9 mouse cellular contexts compared by ENCODE assay signal in genomic region chr9:31282536-31282935, GRCm38 (mm10). TPM values are rescaled to one million over a fixed set of nuclear protein-coding genes. Genes with fewer than 3 reads are reported as not detected.
DNase-seq lines count a peak whose midpoint lies in the region; ATAC-seq and TF ChIP-seq lines count a peak whose summit lies in the region.
"Had no signal": no experiment of that assay in that cellular context is flagged by ENCODE, and none has a peak within 500 bp of the region (broad histone marks: within the 10 kb centered on the region; RNA-seq: fewer than 3 reads in every experiment).

No protein-coding gene starts in this region.

- H3K4me2 ChIP-seq in heart, embryonic 11.5 days: peak overlapping the region; percentile 64
- peak overlapping the region; percentile 74 for H3K4me2 ChIP-seq in hindbrain, embryonic 16.5 days (ENCODE audit: low read length)
- H3K4me2 ChIP-seq in myocyte (ENCODE audit: low read depth): peak overlapping the region; percentile 79

- no peak overlapping the region for H3K4me3 ChIP-seq in heart, embryonic 11.5 days (ENCODE audit: low read depth, low read length)
- H3K4me3 ChIP-seq in hindbrain, embryonic 16.5 days (ENCODE audit: low read length): no peak overlapping the region
- H3K4me3 ChIP-seq in myocyte: peak overlapping the region; percentile 52

- peaks cover 20% of the 10 kb centered on the region for H3K79me2 ChIP-seq in myocyte (ENCODE audit: control insufficient read depth, insufficient read depth)

- DNase-seq in heart, postnatal 14 days: no peak
- peak; percentile 43 for DNase-seq in embryo, embryonic 11 days
- DNase-seq in spleen, postnatal 14 days (ENCODE audit: low spot score in 2 of 2): no peak
- DNase-seq in right cerebral cortex, postnatal 10 days (ENCODE audit: low spot score in 2 of 2): no peak
- no peak for DNase-seq in layer of hippocampus, postnatal 10 days (ENCODE audit: low spot score in 2 of 2)

- 55% methylated on average over 4 of the region's 4 CpGs for WGBS in heart, embryonic 11.5 days (ENCODE audit: insufficient replicate concordance)
- 17% methylated on average over 4 of the region's 4 CpGs for WGBS in hindbrain, embryonic 16.5 days

- peaks cover 3% of the 10 kb centered on the region; the same call in 1 of the 2 replicates for H3K4me1 ChIP-seq in heart, embryonic 11.5 days (ENCODE audit: control insufficient read depth, insufficient read depth, low read length)
- peaks cover 18% of the 10 kb centered on the region for H3K4me1 ChIP-seq in hindbrain, embryonic 16.5 days (ENCODE audit: control insufficient read depth, insufficient read depth, low read depth, low read length)

- H3K9ac ChIP-seq in heart, embryonic 11.5 days (ENCODE audit: low read depth, low read length): 0 out of 2 replicates have a peak overlapping the region, but pooled peaks have one; percentile 10
- H3K9ac ChIP-seq in hindbrain, embryonic 16.5 days (ENCODE audit: low read depth, low read length): no peak overlapping the region; the same call in 1 of the 2 replicates

- no peak overlapping the region for H3ac ChIP-seq in myocyte (ENCODE audit: control insufficient read depth, insufficient read length)

- TF ChIP-seq POLR2A in myocyte (IDR thresholded peaks at IDR 0.05; ENCODE audit: insufficient read length, low read depth): no peak

- no peaks in the 10 kb centered on the region for H3K27me3 ChIP-seq in heart, embryonic 11.5 days (ENCODE audit: control insufficient read depth, insufficient read depth, low read length)
- H3K27me3 ChIP-seq in hindbrain, embryonic 16.5 days (replicated peaks; ENCODE audit: control insufficient read depth, insufficient read depth, low read length): no peaks in the 10 kb centered on the region
- H3K27me3 ChIP-seq in myocyte (ENCODE audit: control insufficient read depth, insufficient read depth, insufficient read length): no peaks in the 10 kb centered on the region

- H3K36me3 ChIP-seq in heart, embryonic 11.5 days (ENCODE audit: control insufficient read depth, insufficient read depth, low read length): peaks cover 3% of the 10 kb centered on the region; the same call in 1 of the 2 replicates
- no peaks in the 10 kb centered on the region for H3K36me3 ChIP-seq in hindbrain, embryonic 16.5 days (ENCODE audit: control insufficient read depth, insufficient read depth, low read length)
- H3K36me3 ChIP-seq in myocyte (ENCODE audit: control insufficient read depth, insufficient read depth): no peaks in the 10 kb centered on the region

- ATAC-seq in heart, embryonic 11.5 days (replicated peaks; ENCODE audit: insufficient number of reproducible peaks, low FRiP score, low TSS enrichment): no peak
- ATAC-seq in hindbrain, embryonic 16.5 days: no peak
- ATAC-seq: CD4-positive, CD25-positive, alpha-beta regulatory T cell, adult 4 months had no signal

- intact Hi-C loops in heart, postnatal 14 days (cut with DNase I): loop anchor here (5.0 kb wide), 1 partner anchor 130 kb away; no protein-coding TSS in a partner anchor

- H3K9me3 ChIP-seq in heart, embryonic 11.5 days (replicated peaks; ENCODE audit: control insufficient read depth, low read length): no peaks in the 10 kb centered on the region
- no peaks in the 10 kb centered on the region for H3K9me3 ChIP-seq in hindbrain, embryonic 16.5 days (ENCODE audit: control insufficient read depth, low read length)

- H3K27ac ChIP-seq in heart, embryonic 11.5 days (ENCODE audit: low read depth, low read length): no peak overlapping the region
- peak overlapping the region; percentile 67 for H3K27ac ChIP-seq in hindbrain, embryonic 16.5 days (ENCODE audit: low read depth, low read length)

TF ChIP-seq in myocyte, 11 proteins besides CTCF, POLR2A, EP300 and RAD21:
- TF ChIP-seq MYOG (IDR thresholded peaks at IDR 0.05; ENCODE audit: control insufficient read depth in 1 of 3, insufficient read depth in 1 of 3, insufficient read length in 2 of 3, low read depth in 2 of 3) (no peak), REST (IDR thresholded peaks at IDR 0.05; ENCODE audit: insufficient read depth, insufficient read length) (no peak), SRF (IDR thresholded peaks at IDR 0.05; ENCODE audit: control insufficient read depth, insufficient read length, low read depth) (no peak), USF1 (IDR thresholded peaks at IDR 0.05; ENCODE audit: low read depth) (no peak), POLR2AphosphoS2 (IDR thresholded peaks at IDR 0.05; ENCODE audit: insufficient read length, low read depth) (no peak), CEBPB (IDR thresholded peaks at IDR 0.05; ENCODE audit: insufficient read depth, poor library complexity, severe bottlenecking) (no peak), TCF3 (IDR thresholded peaks at IDR 0.05; ENCODE audit: insufficient read length, low read depth) (no peak), TCF12 (IDR thresholded peaks at IDR 0.05; ENCODE audit: insufficient read depth, poor library complexity, severe bottlenecking) (no peak), E2F4 (IDR thresholded peaks at IDR 0.05; ENCODE audit: insufficient read depth) (no peak)

RNA-seq across cellular contexts. Expression of gene Prdm10, which starts 2.2 kb away (rescaled TPM):
- polyA plus RNA-seq in heart, embryonic 11.5 days (2014; fragmentation: Nextera tagmentation; extraction: Ambion mirVana): 4.7 and 5.5 TPM in 2 replicates
- total RNA-seq in heart, postnatal 14 days (2021): 1 to 10 TPM; 5.4 to 5.5 TPM
- polyA plus RNA-seq in hindbrain, embryonic 16.5 days (2015; fragmentation: Nextera tagmentation; extraction: Ambion mirVana): 7.0 and 8.2 TPM in 2 replicates
- 1.9 TPM for polyA plus RNA-seq in myocyte (2012; fragmentation: generic; extraction: Trizol)
- 10 to 100 TPM; 15.5 to 18.8 TPM for total RNA-seq in layer of hippocampus, postnatal 10 days (2021)
